Mouse (Mus musculus): ENCODE results near the gene Cartpt. TPM values are rescaled to one million over a fixed set of nuclear protein-coding genes. Genes with fewer than 3 reads are reported as not detected.
"Not testable (repeated sequence)": the region's sequence is repeated elsewhere in the genome, so short reads cannot be mapped to it uniquely, and the experiment has no call there.

Cartpt gene
- polyA plus RNA-seq, 1 experiment from 2014 or later = 0.49 TPM

GRCm38 (mm10) chr13:99926249-99926648 is 25.4 kb upstream of the Cartpt start:
- WGBS = 74% methylated on average over 5 of the region's 5 CpGs
- Histone ChIP-seq H3K4me3 (ENCODE audit: low read length) (no peak overlapping the region), H3K36me3 (ENCODE audit: control insufficient read depth, insufficient read depth) (no peaks in the 10 kb centered on the region), H3K27me3 (ENCODE audit: control insufficient read depth, insufficient read depth, low read length) (no peaks in the 10 kb centered on the region), H3K4me2 (ENCODE audit: low read depth, low read length) (no peak overlapping the region), H3K9ac (ENCODE audit: low read length) (no peak overlapping the region), H3K27ac (ENCODE audit: low read length) (no peak overlapping the region), H3K9me3 (replicated peaks; ENCODE audit: control insufficient read depth, low read length) (no peaks in the 10 kb centered on the region), H3K4me1 (ENCODE audit: control insufficient read depth, insufficient read depth, low read length) (no peaks in the 10 kb centered on the region)
- ATAC-seq (replicated peaks; ENCODE audit: extremely low read depth, insufficient read depth, low FRiP score) = no peak

DNA sequence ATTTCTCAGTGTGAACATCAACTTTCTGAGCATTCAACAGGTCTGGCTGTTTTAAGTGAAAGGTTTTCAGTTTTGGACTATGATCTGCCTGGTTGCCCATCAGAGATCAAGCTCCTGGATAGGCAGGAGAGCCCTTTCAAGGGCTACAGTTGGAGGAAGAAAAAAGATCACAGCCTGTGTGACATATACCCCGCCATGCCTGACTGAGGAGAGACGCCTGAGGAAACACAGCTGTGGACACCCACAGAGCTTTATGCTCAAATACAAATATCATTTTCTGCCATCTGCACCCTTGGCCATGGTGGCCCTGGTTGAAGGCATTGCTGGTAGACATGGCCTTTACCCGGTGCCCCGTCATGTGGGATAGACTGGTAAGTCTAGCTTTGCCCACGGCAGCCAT is 14.7 kb upstream of the Cartpt start:
- H3K27me3 ChIP-seq (ENCODE audit: control insufficient read depth, insufficient read depth, low read length) = no peaks in the 10 kb centered on the region
- no peaks in the 10 kb centered on the region for H3K9me3 ChIP-seq (replicated peaks; ENCODE audit: control insufficient read depth, low read length)
- no peak overlapping the region for H3K4me3 ChIP-seq (ENCODE audit: low read length)
- 76% methylated on average over 5 of the region's 5 CpGs for WGBS
- H3K36me3 ChIP-seq (ENCODE audit: control insufficient read depth, insufficient read depth) = no peaks in the 10 kb centered on the region
- no peaks in the 10 kb centered on the region for H3K4me1 ChIP-seq (ENCODE audit: control insufficient read depth, insufficient read depth, low read length)
- H3K9ac ChIP-seq (ENCODE audit: low read length) = no peak overlapping the region
- no peak for ATAC-seq (replicated peaks; ENCODE audit: extremely low read depth, insufficient read depth, low FRiP score)
- H3K27ac ChIP-seq (ENCODE audit: low read length) = no peak overlapping the region
- no peak overlapping the region for H3K4me2 ChIP-seq (ENCODE audit: low read depth, low read length)

- Histone ChIP-seq H3K4me3 (ENCODE audit: low read length) (no peak overlapping the region), H3K4me1 (ENCODE audit: control insufficient read depth, insufficient read depth, low read length) (peaks cover 3% of the 10 kb centered on the region; the same call in 1 of the 2 replicates), H3K9ac (ENCODE audit: low read length) (no peak overlapping the region), H3K27me3 (ENCODE audit: control insufficient read depth, insufficient read depth, low read length) (peaks cover 40% of the 10 kb centered on the region), H3K36me3 (ENCODE audit: control insufficient read depth, insufficient read depth) (no peaks in the 10 kb centered on the region), H3K4me2 (ENCODE audit: low read depth, low read length) (peak overlapping the region; percentile 39; the same call in 1 of the 2 replicates), H3K9me3 (replicated peaks; ENCODE audit: control insufficient read depth, low read length) (no peaks in the 10 kb centered on the region), H3K27ac (ENCODE audit: low read length) (no peak overlapping the region)
- 4% methylated on average over 30 of the region's 30 CpGs for WGBS
- peak; percentile 41; the same call in 1 of the 2 replicates for ATAC-seq (replicated peaks; ENCODE audit: extremely low read depth, insufficient read depth, low FRiP score)
These were observed 366 bp downstream of the Cartpt start for GRCm38 (mm10) chr13:99900557-99900892.

DNA sequence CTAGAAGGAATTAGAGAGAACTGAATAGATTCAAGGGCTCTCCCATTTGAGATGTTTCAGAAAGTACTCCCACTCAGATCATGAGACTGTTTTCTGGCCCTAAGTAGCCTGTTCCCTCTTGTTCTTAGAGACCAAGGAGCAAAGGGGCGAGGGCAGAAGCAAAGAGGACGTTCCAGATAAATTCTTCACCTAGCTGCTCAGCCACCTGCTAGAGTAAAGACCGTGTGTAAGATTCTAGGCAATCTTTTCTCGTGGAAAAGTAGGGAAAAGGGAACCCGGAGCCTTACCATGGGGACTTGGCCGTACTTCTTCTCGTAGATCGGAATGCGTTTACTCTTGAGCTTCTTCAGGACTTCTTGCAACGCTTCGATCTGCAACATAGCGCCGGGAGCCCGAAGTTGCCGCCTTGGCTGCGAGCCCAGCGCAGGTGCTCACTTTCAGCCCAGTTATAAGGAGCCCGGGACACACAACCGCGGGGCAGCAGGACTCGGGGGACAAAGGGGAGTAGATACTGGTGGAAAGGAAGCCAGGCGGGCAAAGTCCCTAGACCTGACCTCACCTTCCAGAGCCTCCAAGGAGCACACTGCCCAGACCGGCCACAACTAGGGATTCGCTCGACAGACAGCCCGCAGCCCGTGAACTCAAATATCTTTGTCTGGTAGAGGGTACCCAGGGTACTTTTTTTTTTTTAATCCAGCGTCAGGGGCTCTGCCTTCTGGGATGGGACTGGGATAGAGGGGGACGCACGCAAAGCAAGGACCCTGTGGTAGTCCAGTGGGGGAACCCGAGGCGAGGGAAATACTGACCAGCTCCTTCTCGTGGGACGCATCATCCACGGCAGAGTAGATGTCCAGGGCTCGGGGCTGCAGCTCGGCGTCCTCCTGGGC is 978 bp downstream of the Cartpt start:
- no peak overlapping the region for H3K4me3 ChIP-seq (ENCODE audit: low read length)
- peaks cover 3% of the 10 kb centered on the region; the same call in 1 of the 2 replicates for H3K4me1 ChIP-seq (ENCODE audit: control insufficient read depth, insufficient read depth, low read length)
- 10% methylated on average over 38 of the region's 38 CpGs for WGBS
- peaks cover 40% of the 10 kb centered on the region for H3K27me3 ChIP-seq (ENCODE audit: control insufficient read depth, insufficient read depth, low read length)
- no peak for ATAC-seq (replicated peaks; ENCODE audit: extremely low read depth, insufficient read depth, low FRiP score)
- H3K9me3 ChIP-seq (replicated peaks; ENCODE audit: control insufficient read depth, low read length) = no peaks in the 10 kb centered on the region
- H3K36me3 ChIP-seq (ENCODE audit: control insufficient read depth, insufficient read depth) = no peaks in the 10 kb centered on the region
- no peak overlapping the region for H3K27ac ChIP-seq (ENCODE audit: low read length)
- no peak overlapping the region for H3K4me2 ChIP-seq (ENCODE audit: low read depth, low read length)
- H3K9ac ChIP-seq (ENCODE audit: low read length) = no peak overlapping the region

DNA sequence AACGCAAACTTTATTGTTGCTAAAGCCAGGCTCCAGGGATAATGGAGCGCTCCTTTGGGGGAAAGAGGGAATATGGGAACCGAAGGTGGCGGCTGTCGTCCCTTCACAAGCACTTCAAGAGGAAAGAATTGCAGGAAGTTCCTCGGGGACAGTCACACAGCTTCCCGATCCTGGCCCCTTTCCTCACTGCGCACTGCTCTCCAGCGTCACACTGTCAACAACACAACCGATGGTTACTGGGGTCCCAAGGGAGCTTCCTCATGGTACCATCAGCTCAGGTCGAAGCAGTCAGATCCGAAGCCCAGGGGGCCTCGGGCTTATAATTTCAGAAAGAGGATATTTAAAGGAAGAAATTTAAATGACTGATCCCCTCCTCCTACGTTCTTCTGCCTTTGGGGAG is 2.1 kb downstream of the Cartpt start:
- 23% methylated on average over 14 of the region's 14 CpGs for WGBS
- H3K27me3 ChIP-seq (ENCODE audit: control insufficient read depth, insufficient read depth, low read length) = peaks cover 40% of the 10 kb centered on the region
- no peak overlapping the region for H3K4me2 ChIP-seq (ENCODE audit: low read depth, low read length)
- no peak overlapping the region for H3K9ac ChIP-seq (ENCODE audit: low read length)
- no peak overlapping the region for H3K4me3 ChIP-seq (ENCODE audit: low read length)
- no peak for ATAC-seq (replicated peaks; ENCODE audit: extremely low read depth, insufficient read depth, low FRiP score)
- no peaks in the 10 kb centered on the region for H3K36me3 ChIP-seq (ENCODE audit: control insufficient read depth, insufficient read depth)
- no peaks in the 10 kb centered on the region for H3K9me3 ChIP-seq (replicated peaks; ENCODE audit: control insufficient read depth, low read length)
- no peak overlapping the region for H3K27ac ChIP-seq (ENCODE audit: low read length)
- peaks cover 3% of the 10 kb centered on the region; the same call in 1 of the 2 replicates for H3K4me1 ChIP-seq (ENCODE audit: control insufficient read depth, insufficient read depth, low read length)

GRCm38 (mm10) chr13:99885636-99886035 is 15.3 kb downstream of the Cartpt start:
- Histone ChIP-seq H3K4me3 (ENCODE audit: low read length) (no peak overlapping the region), H3K27ac (ENCODE audit: low read length) (no peak overlapping the region), H3K4me1 (ENCODE audit: control insufficient read depth, insufficient read depth, low read length) (no peaks in the 10 kb centered on the region), H3K36me3 (ENCODE audit: control insufficient read depth, insufficient read depth) (no peaks in the 10 kb centered on the region), H3K4me2 (ENCODE audit: low read depth, low read length) (no peak overlapping the region), H3K9ac (ENCODE audit: low read length) (no peak overlapping the region), H3K9me3 (replicated peaks; ENCODE audit: control insufficient read depth, low read length) (no peaks in the 10 kb centered on the region), H3K27me3 (ENCODE audit: control insufficient read depth, insufficient read depth, low read length) (no peaks in the 10 kb centered on the region)
- 66% methylated on average over 6 of the region's 6 CpGs for WGBS
- ATAC-seq (replicated peaks; ENCODE audit: extremely low read depth, insufficient read depth, low FRiP score) = no peak

- H3K27me3 ChIP-seq (ENCODE audit: control insufficient read depth, insufficient read depth, low read length); H3K27ac ChIP-seq (ENCODE audit: low read length); H3K4me1 ChIP-seq (ENCODE audit: control insufficient read depth, insufficient read depth, low read length); H3K9me3 ChIP-seq (replicated peaks; ENCODE audit: control insufficient read depth, low read length); ATAC-seq (replicated peaks; ENCODE audit: extremely low read depth, insufficient read depth, low FRiP score); H3K4me3 ChIP-seq (ENCODE audit: low read length); H3K9ac ChIP-seq (ENCODE audit: low read length); H3K36me3 ChIP-seq (ENCODE audit: control insufficient read depth, insufficient read depth); H3K4me2 ChIP-seq (ENCODE audit: low read depth, low read length): not testable (repeated sequence)
- 61% methylated on average over 8 of the region's 8 CpGs for WGBS
These were observed 19.1 kb downstream of the Cartpt start for GRCm38 (mm10) chr13:99881774-99882173.

GRCm38 (mm10) chr13:99879696-99880095 is 21.2 kb downstream of the Cartpt start:
- 75% methylated on average over 10 of the region's 10 CpGs for WGBS
- Histone ChIP-seq H3K4me1 (ENCODE audit: control insufficient read depth, insufficient read depth, low read length) (no peaks in the 10 kb centered on the region), H3K9ac (ENCODE audit: low read length) (no peak overlapping the region), H3K4me2 (ENCODE audit: low read depth, low read length) (no peak overlapping the region), H3K9me3 (replicated peaks; ENCODE audit: control insufficient read depth, low read length) (no peaks in the 10 kb centered on the region), H3K27ac (ENCODE audit: low read length) (no peak overlapping the region), H3K27me3 (ENCODE audit: control insufficient read depth, insufficient read depth, low read length) (no peaks in the 10 kb centered on the region), H3K36me3 (ENCODE audit: control insufficient read depth, insufficient read depth) (no peaks in the 10 kb centered on the region), H3K4me3 (ENCODE audit: low read length) (no peak overlapping the region)
- ATAC-seq (replicated peaks; ENCODE audit: extremely low read depth, insufficient read depth, low FRiP score) = no peak

- 74% methylated on average over 1 of the region's 1 CpGs for WGBS
- H3K27me3 ChIP-seq (ENCODE audit: control insufficient read depth, insufficient read depth, low read length) = no peaks in the 10 kb centered on the region
- no peak overlapping the region for H3K27ac ChIP-seq (ENCODE audit: low read length)
- no peaks in the 10 kb centered on the region for H3K36me3 ChIP-seq (ENCODE audit: control insufficient read depth, insufficient read depth)
- peaks cover 6% of the 10 kb centered on the region for H3K9me3 ChIP-seq (replicated peaks; ENCODE audit: control insufficient read depth, low read length)
- ATAC-seq (replicated peaks; ENCODE audit: extremely low read depth, insufficient read depth, low FRiP score) = no peak
- H3K4me3 ChIP-seq (ENCODE audit: low read length) = no peak overlapping the region
- H3K9ac ChIP-seq (ENCODE audit: low read length) = no peak overlapping the region
- H3K4me2 ChIP-seq (ENCODE audit: low read depth, low read length) = no peak overlapping the region
- no peaks in the 10 kb centered on the region for H3K4me1 ChIP-seq (ENCODE audit: control insufficient read depth, insufficient read depth, low read length)
These were observed 28.8 kb downstream of the Cartpt start for GRCm38 (mm10) chr13:99872059-99872458.
